Mouse (Mus musculus) midbrain, embryonic 14.5 days (tissue): ENCODE results near the gene Ptpre. TPM values are rescaled to one million over a fixed set of nuclear protein-coding genes. Genes with fewer than 3 reads are reported as not detected.

Source experiments
- ATAC-seq: fragments of 200-750 bp; cut with Nextera tagmentation; 2 replicates; pipeline ENCODE4 v1.8.0; 2017; ENCODE audit warnings: moderate number of reproducible peaks, moderate library complexity; ENCODE audit not compliant: low FRiP score, low TSS enrichment
- DNase-seq: peaks from one replicate; pipeline ENCODE4 v3.0.0-alpha.2; 2015
- H3K27ac ChIP-seq: fragments of 300-500 bp; sonication (generic); replicated peaks from 2 replicates; pipeline ENCODE4 v1.5.1; 2014; ENCODE audit warnings: mild to moderate bottlenecking, low read depth, low read length, moderate library complexity
- H3K27me3 ChIP-seq: fragments of 300-500 bp; sonication (generic); 2 replicates; pipeline ENCODE4 v1.6.1; 2014; ENCODE audit warnings: low read length, control low read depth, mixed read lengths; ENCODE audit not compliant: control insufficient read depth, insufficient read depth
- H3K36me3 ChIP-seq: fragments of 300-500 bp; sonication (generic); 2 replicates; pipeline ENCODE4 v1.6.1; 2014; ENCODE audit warnings: low read length, control low read depth; ENCODE audit not compliant: control insufficient read depth, insufficient read depth
- H3K4me1 ChIP-seq: fragments of 300-500 bp; sonication (generic); 2 replicates; pipeline ENCODE4 v1.6.1; 2014; ENCODE audit warnings: mild to moderate bottlenecking, antibody characterized with exemption, low read length, control low read depth; ENCODE audit not compliant: control insufficient read depth, insufficient read depth
- H3K4me2 ChIP-seq: fragments of 300-500 bp; sonication (generic); 2 replicates; pipeline ENCODE4 v1.6.1; 2014; ENCODE audit warnings: mild to moderate bottlenecking, low read length, moderate library complexity
- H3K4me3 ChIP-seq: fragments of 300-500 bp; sonication (generic); replicated peaks from 2 replicates; pipeline ENCODE4 v1.5.1; 2014; ENCODE audit warnings: low read depth, low read length
- H3K9ac ChIP-seq: fragments of 300-500 bp; sonication (generic); replicated peaks from 2 replicates; pipeline ENCODE4 v1.6.1; 2014; ENCODE audit warnings: mild to moderate bottlenecking, low read length, moderate library complexity
- H3K9me3 ChIP-seq: fragments of 300-500 bp; sonication (generic); 2 replicates; pipeline ENCODE4 v1.6.1; 2016; ENCODE audit warnings: low read length, control low read depth, mixed read lengths; ENCODE audit not compliant: control insufficient read depth
- WGBS: fragments of 180-500 bp; shearing (Covaris S2); extraction: QIAGEN DNeasy Blood & Tissue Kit; methylation state at CpG from one replicate; pipeline ENCODE4 v1.1.7; 2014; 5-methylcytosine and 5-hydroxymethylcytosine counted together
- polyA plus RNA-seq: library from polyadenylated mRNA; unstranded; fragments of >200 nt; fragmentation: Nextera tagmentation; extraction: Ambion mirVana; gene quantifications from 2 replicates; pipeline ENCODE4 v1.2.1, GENCODE M21; 2014

The Ptpre gene
- polyA plus RNA-seq, 1 experiment from 2014 or later, result 5.0 TPM

DNA sequence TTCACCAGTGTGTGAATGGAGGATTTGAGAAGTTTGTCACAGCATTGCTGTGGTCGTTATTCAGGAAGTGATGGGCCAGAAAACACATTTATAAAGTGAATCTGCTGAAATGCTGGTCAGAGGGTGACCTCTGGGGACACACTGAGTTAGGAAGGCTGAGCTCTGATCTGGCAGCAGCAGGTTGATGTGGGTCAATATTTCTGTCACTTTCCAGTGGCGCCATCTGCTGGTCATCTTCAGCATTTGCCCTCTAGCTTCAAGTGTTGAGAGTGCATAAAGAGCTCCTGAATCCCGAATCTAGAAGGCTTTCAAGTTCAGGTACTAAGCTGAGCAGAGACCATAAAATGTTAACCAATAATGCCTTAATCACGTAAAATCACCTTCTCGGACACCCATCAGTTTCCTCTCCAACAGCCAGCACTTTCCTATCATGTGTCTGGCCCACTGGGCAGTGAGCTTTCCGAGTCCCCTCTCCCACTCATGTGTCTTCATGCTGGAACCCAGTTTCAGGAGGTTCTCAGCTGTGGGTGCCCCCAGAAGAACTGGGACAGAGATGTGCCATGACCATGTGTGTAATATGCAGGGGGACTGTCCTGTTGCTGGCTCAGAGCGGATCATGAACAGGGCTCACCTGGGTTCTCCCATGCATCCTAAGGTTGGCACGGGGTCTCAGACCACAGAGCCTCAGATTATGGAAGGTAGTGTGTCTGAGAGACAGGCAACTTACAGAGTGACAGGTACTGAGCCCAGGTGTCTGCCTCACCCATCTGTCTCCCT, 94.7 kb downstream of the Ptpre start:
- Histone ChIP-seq H3K36me3 (no peaks in the 10 kb centered on the region), H3K4me2 (no peak overlapping the region), H3K4me3 (no peak overlapping the region), H3K9ac (no peak overlapping the region), H3K9me3 (no peaks in the 10 kb centered on the region), H3K4me1 (peaks cover 22% of the 10 kb centered on the region; the same call in 1 of the 2 replicates), H3K27ac (no peak overlapping the region), H3K27me3 (no peaks in the 10 kb centered on the region)
- DNase-seq, result peak; percentile 86
- 53% methylated on average over 8 of the region's 8 CpGs for WGBS
- no peak for ATAC-seq

DNA sequence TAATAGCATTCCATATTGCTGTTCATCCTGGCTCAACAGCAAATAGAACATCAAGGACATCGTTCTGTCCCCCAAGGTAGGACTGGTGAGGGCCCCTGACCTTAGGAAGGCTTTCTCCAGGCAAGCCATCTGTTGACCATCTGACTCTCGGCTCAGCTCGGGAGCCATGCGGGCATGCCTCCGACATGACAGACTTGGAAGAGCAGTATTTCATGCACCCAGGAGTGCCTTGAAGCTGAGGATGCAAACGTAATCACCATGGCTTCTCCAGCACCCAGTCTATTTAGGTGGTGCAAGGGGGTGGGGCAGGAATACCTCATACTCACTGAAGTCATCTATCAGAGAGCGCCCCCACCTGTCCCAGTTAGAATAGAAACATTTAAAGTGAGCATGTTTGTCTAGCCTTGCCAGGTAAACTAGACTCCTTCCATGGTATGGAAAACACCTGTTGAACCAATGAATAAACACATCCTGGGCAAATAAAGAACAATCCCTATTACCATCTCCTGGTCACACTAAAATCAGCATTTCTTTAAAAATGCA, 95.5 kb downstream of the Ptpre start:
- Histone ChIP-seq H3K27ac (no peak overlapping the region), H3K36me3 (no peaks in the 10 kb centered on the region), H3K4me3 (no peak overlapping the region), H3K9me3 (no peaks in the 10 kb centered on the region), H3K4me2 (no peak overlapping the region), H3K27me3 (no peaks in the 10 kb centered on the region), H3K9ac (no peak overlapping the region), H3K4me1 (peaks cover 22% of the 10 kb centered on the region; the same call in 1 of the 2 replicates)
- DNase-seq (no peak), ATAC-seq (no peak)
- WGBS, result 82% methylated on average over 7 of the region's 7 CpGs

DNA sequence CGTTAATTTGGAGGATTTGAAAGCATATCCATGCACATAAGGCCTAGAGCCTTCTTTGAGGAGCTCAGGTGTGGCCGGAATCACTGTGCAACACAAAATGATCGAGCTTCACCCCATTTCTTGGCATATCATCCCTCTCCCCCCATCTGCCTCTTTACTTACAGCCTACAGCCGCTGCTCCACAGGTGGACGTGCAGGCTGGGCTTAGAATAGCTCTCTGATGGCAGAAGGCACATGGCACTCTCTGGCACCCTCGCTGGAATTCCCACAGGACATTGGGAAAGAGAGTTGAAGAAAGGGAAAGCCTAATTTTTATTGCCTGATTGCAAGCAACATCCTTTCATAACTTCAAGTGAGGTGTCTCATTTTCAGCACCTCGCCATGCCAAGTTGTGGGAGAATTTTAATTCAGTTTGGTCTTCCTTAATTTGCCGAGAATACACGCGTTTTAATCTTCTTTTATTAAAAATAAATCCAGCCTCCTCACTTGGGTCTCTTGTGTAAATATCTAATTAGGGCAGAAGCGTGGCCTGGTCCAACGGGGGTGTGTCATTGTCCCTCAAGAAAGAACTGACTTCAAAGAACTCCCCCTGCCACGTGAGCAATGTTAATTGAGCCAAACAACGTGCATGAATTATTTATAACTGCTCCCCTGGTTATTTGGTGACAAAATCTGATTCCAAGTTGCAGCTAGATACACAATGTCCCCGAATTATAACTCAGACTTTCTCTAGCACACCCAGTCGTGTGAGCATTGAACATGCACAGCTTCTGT, 97.8 kb downstream of the Ptpre start:
- DNase-seq (peak; percentile 66), ATAC-seq (no peak)
- 47% methylated on average over 16 of the region's 16 CpGs for WGBS
- Histone ChIP-seq H3K9me3 (no peaks in the 10 kb centered on the region), H3K9ac (no peak overlapping the region), H3K27me3 (no peaks in the 10 kb centered on the region), H3K4me3 (no peak overlapping the region), H3K4me1 (peaks cover 22% of the 10 kb centered on the region; the same call in 1 of the 2 replicates), H3K4me2 (no peak overlapping the region), H3K27ac (no peak overlapping the region), H3K36me3 (no peaks in the 10 kb centered on the region)

DNA sequence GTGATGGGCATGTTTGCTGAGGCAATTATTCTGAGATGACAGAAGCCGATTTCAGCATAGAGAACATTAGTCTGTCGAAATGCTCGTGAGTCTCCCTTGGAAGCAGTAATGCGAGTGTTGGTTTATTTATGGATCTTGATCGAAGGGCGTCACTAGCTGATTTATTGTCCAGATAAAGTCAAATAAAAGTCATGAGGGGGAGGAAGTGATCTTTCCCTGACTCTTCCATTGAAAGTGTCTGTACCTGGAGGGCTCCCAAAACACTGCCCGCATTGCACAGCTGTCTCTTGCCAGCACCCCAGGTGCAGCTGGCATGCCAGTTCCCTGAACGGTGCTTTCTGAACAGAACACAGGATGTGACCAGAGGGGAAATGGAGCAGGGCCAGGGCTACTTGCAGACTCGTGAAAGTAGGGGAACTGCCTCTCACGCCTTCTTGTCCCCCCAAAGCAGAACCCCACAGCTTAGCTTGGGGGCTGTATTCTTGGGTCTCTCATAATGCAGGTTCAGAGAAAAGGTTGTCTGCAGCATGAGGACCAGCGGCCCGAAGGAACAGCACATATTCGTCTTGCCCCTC, 100.2 kb downstream of the Ptpre start:
- 72% methylated on average over 13 of the region's 13 CpGs for WGBS
- Histone ChIP-seq H3K27me3 (no peaks in the 10 kb centered on the region), H3K9ac (no peak overlapping the region), H3K4me3 (no peak overlapping the region), H3K36me3 (no peaks in the 10 kb centered on the region), H3K4me1 (peaks cover 26% of the 10 kb centered on the region; the same call in 1 of the 2 replicates), H3K4me2 (no peak overlapping the region), H3K9me3 (no peaks in the 10 kb centered on the region), H3K27ac (no peak overlapping the region)
- ATAC-seq (no peak), DNase-seq (no peak)

DNA sequence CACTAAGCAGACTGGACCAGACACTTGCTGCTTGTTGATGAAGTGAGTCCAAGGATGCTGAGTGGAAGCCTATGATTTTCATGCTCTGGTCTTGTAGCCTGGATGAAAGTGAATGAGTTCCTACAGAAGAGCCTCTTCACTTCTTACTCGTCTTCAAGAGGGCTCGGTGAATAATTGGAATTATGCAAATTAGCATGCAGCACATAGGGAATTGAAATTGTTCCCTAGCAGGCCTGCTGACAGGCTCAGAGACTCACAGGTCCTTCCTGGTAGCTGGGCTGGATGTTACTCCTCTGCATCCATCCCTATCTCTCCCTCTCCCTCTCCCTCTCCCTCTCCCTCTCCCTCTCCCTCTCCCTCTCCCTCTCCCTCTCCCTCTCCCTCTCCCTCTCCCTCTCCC, 102.1 kb downstream of the Ptpre start:
- no peak for DNase-seq
- Histone ChIP-seq H3K9me3 (no peaks in the 10 kb centered on the region), H3K27ac (no peak overlapping the region), H3K4me3 (no peak overlapping the region), H3K27me3 (no peaks in the 10 kb centered on the region), H3K4me2 (no peak overlapping the region), H3K36me3 (no peaks in the 10 kb centered on the region), H3K9ac (no peak overlapping the region), H3K4me1 (peaks cover 21% of the 10 kb centered on the region; the same call in 1 of the 2 replicates)
- ATAC-seq, result no peak
- 6% methylated on average over 2 of the region's 2 CpGs for WGBS

DNA sequence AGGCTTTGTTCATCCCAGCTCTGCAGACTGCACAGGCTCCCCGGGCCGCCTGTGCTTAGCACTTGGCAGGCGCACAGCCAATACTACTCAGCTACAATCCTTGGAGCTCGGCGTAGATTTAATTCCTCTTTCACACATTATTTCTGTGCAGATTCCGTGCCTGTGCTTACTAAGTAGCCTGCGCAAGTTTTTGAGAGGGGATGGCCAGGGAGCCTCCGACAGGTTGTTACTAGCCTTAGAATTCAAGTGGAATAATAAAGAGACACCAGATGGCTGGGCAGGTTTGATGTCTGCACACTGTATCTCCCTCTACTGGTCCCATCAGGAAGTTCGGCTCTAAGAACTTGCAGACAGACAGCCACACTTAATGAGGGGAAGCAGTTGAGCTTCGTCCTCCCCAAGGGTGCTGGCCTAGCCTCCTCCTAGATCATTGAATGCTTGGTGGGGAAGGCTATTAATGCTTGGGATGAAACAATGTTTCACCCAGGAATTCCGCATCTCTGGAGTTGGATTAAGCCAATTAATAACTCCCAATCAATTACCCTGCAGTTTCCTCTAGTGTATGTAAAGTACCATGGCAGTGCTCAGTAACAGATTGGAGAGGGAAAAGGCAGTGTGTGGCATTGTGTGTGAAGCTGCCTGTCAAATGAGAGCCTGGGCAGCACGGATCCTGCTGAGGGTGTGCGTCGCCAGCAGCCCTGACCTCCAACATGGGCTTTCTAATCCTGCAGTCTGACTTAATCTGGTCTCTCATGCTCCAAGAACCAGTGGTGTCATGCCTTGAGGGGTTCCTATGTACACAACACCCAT, 104.6 kb downstream of the Ptpre start:
- Histone ChIP-seq H3K4me2 (no peak overlapping the region), H3K27ac (no peak overlapping the region), H3K4me3 (no peak overlapping the region), H3K27me3 (no peaks in the 10 kb centered on the region), H3K9ac (no peak overlapping the region), H3K36me3 (no peaks in the 10 kb centered on the region), H3K4me1 (peaks cover 4% of the 10 kb centered on the region; the same call in 1 of the 2 replicates), H3K9me3 (no peaks in the 10 kb centered on the region)
- peak; percentile 85 for DNase-seq
- ATAC-seq, result peak; percentile 37; the same call in 1 of the 2 replicates
- 52% methylated on average over 14 of the region's 14 CpGs for WGBS

DNA sequence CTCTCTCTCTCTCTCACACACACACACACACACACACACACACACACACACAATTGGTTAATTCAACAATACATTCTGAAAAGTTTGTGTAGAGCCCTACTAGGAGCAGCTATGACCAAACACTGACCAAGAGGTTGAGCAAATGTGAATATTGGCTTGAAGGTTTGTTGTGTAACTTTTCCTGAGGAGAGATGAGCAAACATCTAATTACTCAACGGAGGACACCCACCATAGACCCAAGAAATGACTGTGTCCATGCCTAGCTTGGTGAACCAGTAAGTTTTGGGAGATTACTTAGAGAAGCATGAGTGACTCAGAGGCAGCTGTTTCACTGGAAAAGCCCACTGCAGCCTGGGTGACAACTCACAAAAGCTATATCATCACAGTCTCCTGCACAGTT, 107.2 kb downstream of the Ptpre start:
- Histone ChIP-seq H3K9ac (no peak overlapping the region), H3K36me3 (no peaks in the 10 kb centered on the region), H3K4me2 (no peak overlapping the region), H3K27ac (no peak overlapping the region), H3K27me3 (no peaks in the 10 kb centered on the region), H3K4me3 (no peak overlapping the region), H3K4me1 (peaks cover 4% of the 10 kb centered on the region; the same call in 1 of the 2 replicates), H3K9me3 (no peaks in the 10 kb centered on the region)
- no peak for DNase-seq
- ATAC-seq, result no peak
- WGBS, result 77% methylated on average over 1 of the region's 1 CpGs

DNA sequence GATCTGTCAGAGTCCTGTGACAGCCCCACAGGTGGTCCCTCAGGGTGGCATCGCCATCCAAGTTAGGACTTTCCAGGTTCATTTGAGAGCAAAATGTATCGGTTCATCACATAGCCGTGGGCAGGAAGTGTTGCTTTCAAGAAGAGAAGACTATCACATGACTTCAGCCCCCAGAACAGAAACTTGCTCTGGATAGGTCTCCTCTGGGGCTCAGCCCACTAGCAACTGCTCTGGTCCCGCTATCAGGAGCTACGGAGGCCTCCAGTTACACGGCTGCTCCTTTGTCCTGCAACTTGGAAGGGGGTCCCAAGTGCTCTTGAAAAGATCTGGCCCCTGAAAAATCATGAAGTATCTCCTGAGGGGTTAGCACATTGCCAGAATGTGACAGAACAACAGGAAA, 109.7 kb downstream of the Ptpre start:
- no peaks in the 10 kb centered on the region for H3K36me3 ChIP-seq
- ATAC-seq (no peak), DNase-seq (no peak)
- no peak overlapping the region for H3K27ac ChIP-seq
- 0 out of 2 replicates have a peak, but pooled peaks cover 2% of the 10 kb centered on the region for H3K4me1 ChIP-seq
- H3K9ac ChIP-seq, result no peak overlapping the region
- no peak overlapping the region for H3K4me2 ChIP-seq
- no peaks in the 10 kb centered on the region for H3K9me3 ChIP-seq
- 87% methylated on average over 6 of the region's 6 CpGs for WGBS
- H3K4me3 ChIP-seq, result no peak overlapping the region
- no peaks in the 10 kb centered on the region for H3K27me3 ChIP-seq
